Mouse (Mus musculus) bone marrow macrophage, adult 2 months (primary cell): ENCODE measurements around the gene Prrg4.
"Not testable (repeated sequence)": the region's sequence is repeated elsewhere in the genome, so short reads cannot be mapped to it uniquely, and the experiment has no call there.

Source experiments
- CTCF ChIP-seq: IDR thresholded peaks from 2 replicates; pipeline ENCODE4 v1.5.1; 2012; ENCODE audit warnings: low read depth, mild to moderate bottlenecking, low read length, moderate library complexity
- POLR2A ChIP-seq: IDR thresholded peaks from 2 replicates; pipeline ENCODE4 v1.6.1; 2012; ENCODE audit warnings: mild to moderate bottlenecking, low read depth, low read length, borderline replicate concordance

- not testable (repeated sequence) for TF ChIP-seq POLR2A, CTCF
These were observed 37.7 kb upstream of the Prrg4 start for GRCm38 (mm10) chr2:104887331-104887730.
